Mouse (Mus musculus) forebrain, embryonic 13.5 days (tissue): ENCODE measurements around the gene Sall1. TPM values are rescaled to one million over a fixed set of nuclear protein-coding genes. Genes with fewer than 3 reads are reported as not detected.

Source experiments
- ATAC-seq: fragments of 200-750 bp; cut with Nextera tagmentation; 2 replicates; pipeline ENCODE4 v1.8.0; 2017
- H3K27ac ChIP-seq: fragments of 300-500 bp; sonication (generic); 2 replicates; pipeline ENCODE4 v1.5.1; 2015; ENCODE audit warnings: inconsistent platforms, mild to moderate bottlenecking, moderate library complexity
- H3K27me3 ChIP-seq: fragments of 300-500 bp; sonication (generic); 2 replicates; pipeline ENCODE4 v1.6.1; 2015; ENCODE audit warnings: mild to moderate bottlenecking, inconsistent platforms
- H3K36me3 ChIP-seq: fragments of 300-500 bp; sonication (generic); 2 replicates; pipeline ENCODE4 v1.6.1; 2015; ENCODE audit warnings: mild to moderate bottlenecking, inconsistent platforms; ENCODE audit not compliant: poor library complexity, severe bottlenecking
- H3K4me1 ChIP-seq: fragments of 300-500 bp; sonication (generic); 2 replicates; pipeline ENCODE4 v1.6.1; 2015; ENCODE audit warnings: inconsistent platforms
- H3K4me2 ChIP-seq: fragments of 300-500 bp; sonication (generic); 2 replicates; pipeline ENCODE4 v1.6.1; 2015; ENCODE audit warnings: inconsistent platforms, mild to moderate bottlenecking, moderate library complexity
- H3K4me3 ChIP-seq: fragments of 300-500 bp; sonication (generic); 2 replicates; pipeline ENCODE4 v1.5.1; 2015; ENCODE audit warnings: mild to moderate bottlenecking, inconsistent platforms
- H3K9ac ChIP-seq: fragments of 300-500 bp; sonication (generic); 2 replicates; pipeline ENCODE4 v1.6.1; 2015; ENCODE audit warnings: mild to moderate bottlenecking, inconsistent platforms
- H3K9me3 ChIP-seq: fragments of 300-500 bp; sonication (generic); replicated peaks from 2 replicates; pipeline ENCODE4 v1.6.1; 2016; ENCODE audit warnings: inconsistent platforms
- WGBS: fragments of 180-500 bp; shearing (Covaris S2); methylation state at CpG from one replicate; pipeline ENCODE4 v1.1.7; 2015; 5-methylcytosine and 5-hydroxymethylcytosine counted together
- polyA plus RNA-seq: library from polyadenylated mRNA; unstranded; fragments of >200 nt; fragmentation: Nextera tagmentation; extraction: Ambion mirVana; gene quantifications from 2 replicates; pipeline ENCODE4 v1.2.1, GENCODE M21; 2015

Sall1 gene
- polyA plus RNA-seq, 1 experiment from 2014 or later, result 26.2 TPM

DNA sequence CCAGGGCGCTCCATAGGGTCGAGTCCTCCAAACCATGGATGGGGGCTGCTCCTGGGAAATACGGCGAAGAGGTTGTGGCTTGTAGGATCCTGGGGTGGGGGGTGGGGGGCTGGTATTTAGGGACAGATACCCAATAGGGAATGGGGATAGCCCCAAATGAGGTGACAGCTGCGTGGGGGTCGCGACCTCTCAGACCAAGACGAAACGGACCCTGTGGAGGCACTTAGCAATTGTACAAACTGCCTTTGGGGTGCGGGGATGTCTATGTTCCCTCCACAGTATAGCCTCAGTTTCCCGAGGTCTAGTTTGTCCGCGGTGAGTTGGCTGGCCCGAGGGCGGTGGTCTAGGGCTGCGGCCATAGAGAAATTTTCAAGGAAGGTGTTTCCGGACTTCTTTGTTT, 1.8 kb upstream of the Sall1 start:
- peak overlapping the region; percentile 98 for H3K9ac ChIP-seq
- H3K36me3 ChIP-seq, result 0 out of 2 replicates have a peak, but pooled peaks cover 2% of the 10 kb centered on the region
- H3K4me1 ChIP-seq, result peaks cover 57% of the 10 kb centered on the region
- H3K9me3 ChIP-seq, result no peaks in the 10 kb centered on the region
- peak overlapping the region; percentile 73 for H3K4me2 ChIP-seq
- peak overlapping the region; percentile 97 for H3K27ac ChIP-seq
- ATAC-seq, result no peak
- H3K4me3 ChIP-seq, result peak overlapping the region; percentile 71
- 2% methylated on average over 17 of the region's 17 CpGs for WGBS
- peaks cover 25% of the 10 kb centered on the region for H3K27me3 ChIP-seq

DNA sequence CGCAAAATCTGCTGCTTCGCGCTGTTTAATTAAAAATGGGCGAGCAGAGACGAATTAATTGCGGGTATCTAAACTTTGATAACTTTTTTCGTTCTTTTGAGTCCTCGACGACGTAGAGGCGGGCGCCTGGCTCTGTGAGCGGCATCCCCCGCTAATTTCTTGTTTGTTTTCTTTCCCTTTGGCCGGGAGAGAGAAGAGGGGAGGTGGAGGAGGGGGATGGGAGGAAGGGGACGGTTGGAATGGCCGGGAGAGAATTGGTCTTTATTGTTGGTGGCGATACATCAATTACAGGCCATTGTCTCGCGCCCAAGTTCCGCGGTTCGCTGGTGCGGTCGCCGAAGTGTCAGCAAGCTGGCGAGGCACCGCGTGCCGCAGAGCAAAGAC, 1.2 kb upstream of the Sall1 start:
- peak overlapping the region; percentile 73 for H3K4me2 ChIP-seq
- peaks cover 59% of the 10 kb centered on the region for H3K4me1 ChIP-seq
- H3K9ac ChIP-seq, result peak overlapping the region; percentile 98
- H3K9me3 ChIP-seq, result no peaks in the 10 kb centered on the region
- WGBS, result under 1% methylated on average over 29 of the region's 30 CpGs
- peak overlapping the region; percentile 71 for H3K4me3 ChIP-seq
- 0 out of 2 replicates have a peak, but pooled peaks cover 3% of the 10 kb centered on the region for H3K36me3 ChIP-seq
- peak overlapping the region; percentile 97 for H3K27ac ChIP-seq
- H3K27me3 ChIP-seq, result peaks cover 25% of the 10 kb centered on the region
- ATAC-seq, result no peak

DNA sequence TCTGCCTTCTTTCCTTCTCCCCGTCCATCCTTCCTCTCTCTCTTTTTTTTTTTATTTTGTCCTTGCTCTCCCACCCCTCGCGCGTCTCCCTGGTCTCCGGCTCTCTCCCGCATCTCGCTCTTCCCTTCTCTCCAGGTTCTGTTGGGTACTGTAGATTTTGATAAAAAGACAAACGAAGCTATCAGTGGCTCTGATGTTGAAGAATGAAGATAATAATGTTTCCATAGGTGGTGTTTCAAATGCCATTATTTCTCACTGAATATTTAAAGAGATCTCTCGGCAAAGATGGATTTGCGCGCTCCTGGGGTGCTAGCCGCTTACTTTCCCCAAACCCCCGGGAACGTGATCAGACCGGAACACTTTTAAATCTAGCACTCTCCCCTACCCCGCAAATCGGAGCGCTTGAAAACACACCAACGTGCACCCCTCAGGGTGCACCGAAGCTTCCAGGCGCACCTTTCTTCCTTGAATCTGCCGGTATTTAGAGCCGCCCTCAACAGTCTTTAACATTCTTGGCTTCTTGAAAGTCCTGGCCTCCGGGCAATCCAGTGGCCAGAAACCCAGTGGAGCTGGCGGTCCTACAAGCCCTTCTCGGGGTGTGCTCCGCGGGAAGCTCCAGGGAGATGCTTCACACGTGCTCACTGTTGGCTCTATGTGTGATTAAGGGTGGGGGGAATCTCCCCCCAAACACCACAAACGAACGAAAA, 702 bp upstream of the Sall1 start:
- ATAC-seq, result no peak
- Histone ChIP-seq H3K27me3 (peaks cover 25% of the 10 kb centered on the region), H3K9me3 (no peaks in the 10 kb centered on the region), H3K4me2 (peak overlapping the region; percentile 73), H3K36me3 (0 out of 2 replicates have a peak, but pooled peaks cover 3% of the 10 kb centered on the region), H3K9ac (peak overlapping the region; percentile 98), H3K4me1 (peaks cover 59% of the 10 kb centered on the region), H3K4me3 (peak overlapping the region; percentile 71), H3K27ac (peak overlapping the region; percentile 97)
- WGBS, result under 1% methylated on average over 31 of the region's 31 CpGs

DNA sequence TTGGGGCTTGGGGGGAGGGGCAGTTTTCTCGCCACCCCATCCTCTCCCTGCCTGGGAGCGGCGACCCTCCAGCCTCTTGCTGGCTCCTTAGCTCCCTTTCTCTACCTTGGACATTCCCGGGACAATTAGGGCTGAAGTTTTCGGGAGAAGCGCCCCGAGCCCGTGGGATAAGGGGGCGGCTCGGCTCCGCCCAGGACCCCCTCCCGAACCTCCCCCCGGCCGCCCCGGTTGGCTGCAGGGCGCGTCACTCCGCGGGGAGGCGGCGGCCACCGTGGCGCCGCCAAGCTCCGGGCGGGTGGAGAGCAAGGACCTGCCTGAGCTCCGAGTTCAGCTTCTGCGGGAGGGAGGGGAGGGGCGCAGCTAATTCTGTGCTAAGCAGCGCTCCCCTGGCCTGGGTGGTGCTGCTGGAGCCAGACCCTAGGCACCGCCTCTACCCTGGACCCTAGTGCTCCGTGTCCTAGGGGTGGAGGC, 556 bp downstream of the Sall1 start:
- 0 out of 2 replicates have a peak, but pooled peaks cover 3% of the 10 kb centered on the region for H3K36me3 ChIP-seq
- peaks cover 19% of the 10 kb centered on the region for H3K27me3 ChIP-seq
- peaks cover 62% of the 10 kb centered on the region for H3K4me1 ChIP-seq
- H3K27ac ChIP-seq, result peak overlapping the region; percentile 97
- peak; percentile 80 for ATAC-seq
- H3K9me3 ChIP-seq, result no peaks in the 10 kb centered on the region
- peak overlapping the region; percentile 73 for H3K4me2 ChIP-seq
- 0% methylated on average over 20 of the region's 32 CpGs for WGBS
- peak overlapping the region; percentile 98 for H3K9ac ChIP-seq
- peak overlapping the region; percentile 71 for H3K4me3 ChIP-seq

DNA sequence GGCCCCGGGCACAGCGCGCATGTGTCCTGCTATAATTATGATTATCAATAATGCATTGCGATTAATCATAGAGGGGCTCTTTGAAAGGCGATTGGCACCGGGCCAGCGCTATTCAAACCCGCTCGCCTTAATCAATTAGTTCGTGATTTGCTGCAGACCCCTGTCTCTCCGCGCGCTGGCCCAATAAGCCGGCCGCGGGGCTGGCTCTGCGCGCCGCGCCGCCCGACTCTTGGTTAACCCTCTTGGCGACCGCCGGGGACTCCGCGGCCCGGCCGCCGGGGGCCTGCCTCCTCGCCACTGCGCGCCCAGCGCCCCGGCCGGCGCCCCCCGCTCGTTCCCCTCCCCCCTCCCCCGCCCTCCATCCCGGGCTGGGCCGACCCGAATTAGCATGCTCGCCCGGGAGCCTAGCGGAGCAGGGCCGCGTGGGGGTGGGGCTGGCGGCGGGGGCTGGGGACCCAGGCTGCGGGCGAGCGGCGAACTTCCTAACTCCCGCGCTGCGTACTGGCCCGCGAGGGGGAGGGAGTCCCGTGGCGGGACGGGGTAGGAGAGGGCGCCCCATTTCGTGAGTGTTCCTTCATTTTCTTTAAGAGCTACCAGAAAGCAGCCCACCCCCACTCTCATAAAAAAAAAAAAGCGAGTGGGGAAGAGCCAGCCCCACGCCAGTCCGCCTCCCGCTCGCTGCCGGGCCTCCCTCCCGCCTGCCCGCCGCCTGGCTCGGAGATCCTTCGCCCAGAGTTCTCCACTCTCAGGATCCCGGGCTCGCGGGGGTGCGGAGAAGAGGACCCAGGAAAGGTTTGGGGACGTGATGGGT, 1.2 kb downstream of the Sall1 start:
- Histone ChIP-seq H3K27me3 (peaks cover 15% of the 10 kb centered on the region), H3K36me3 (0 out of 2 replicates have a peak, but pooled peaks cover 3% of the 10 kb centered on the region), H3K27ac (peak overlapping the region; percentile 97), H3K9me3 (no peaks in the 10 kb centered on the region), H3K4me2 (peak overlapping the region; percentile 73), H3K4me1 (peaks cover 62% of the 10 kb centered on the region), H3K4me3 (peak overlapping the region; percentile 71), H3K9ac (peak overlapping the region; percentile 98)
- peak; percentile 84 for ATAC-seq
- under 1% methylated on average over 63 of the region's 80 CpGs for WGBS

DNA sequence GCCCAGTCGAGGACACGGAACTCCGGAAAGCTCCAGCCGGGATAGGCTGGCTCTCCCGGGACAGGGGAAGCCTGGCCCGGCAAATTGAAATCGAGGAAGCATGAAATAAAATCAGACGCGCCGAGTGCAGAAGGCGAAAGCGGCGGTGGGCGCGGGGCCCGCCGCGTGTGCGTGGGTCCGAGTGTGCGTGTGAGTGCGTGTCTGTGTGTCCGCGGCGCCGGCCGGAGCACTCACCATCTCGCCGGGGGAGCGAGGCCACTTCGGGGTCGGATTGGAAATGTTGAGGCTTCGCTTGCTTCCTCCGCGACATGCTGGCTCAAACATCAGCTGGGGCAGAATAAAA, 1.9 kb downstream of the Sall1 start:
- H3K4me1 ChIP-seq, result peaks cover 63% of the 10 kb centered on the region
- H3K4me3 ChIP-seq, result peak overlapping the region; percentile 71
- H3K4me2 ChIP-seq, result peak overlapping the region; percentile 73
- 0 out of 2 replicates have a peak, but pooled peaks cover 3% of the 10 kb centered on the region for H3K36me3 ChIP-seq
- peak overlapping the region; percentile 98 for H3K9ac ChIP-seq
- under 1% methylated on average over 35 of the region's 35 CpGs for WGBS
- no peak for ATAC-seq
- peaks cover 14% of the 10 kb centered on the region for H3K27me3 ChIP-seq
- no peaks in the 10 kb centered on the region for H3K9me3 ChIP-seq
- H3K27ac ChIP-seq, result peak overlapping the region; percentile 97

DNA sequence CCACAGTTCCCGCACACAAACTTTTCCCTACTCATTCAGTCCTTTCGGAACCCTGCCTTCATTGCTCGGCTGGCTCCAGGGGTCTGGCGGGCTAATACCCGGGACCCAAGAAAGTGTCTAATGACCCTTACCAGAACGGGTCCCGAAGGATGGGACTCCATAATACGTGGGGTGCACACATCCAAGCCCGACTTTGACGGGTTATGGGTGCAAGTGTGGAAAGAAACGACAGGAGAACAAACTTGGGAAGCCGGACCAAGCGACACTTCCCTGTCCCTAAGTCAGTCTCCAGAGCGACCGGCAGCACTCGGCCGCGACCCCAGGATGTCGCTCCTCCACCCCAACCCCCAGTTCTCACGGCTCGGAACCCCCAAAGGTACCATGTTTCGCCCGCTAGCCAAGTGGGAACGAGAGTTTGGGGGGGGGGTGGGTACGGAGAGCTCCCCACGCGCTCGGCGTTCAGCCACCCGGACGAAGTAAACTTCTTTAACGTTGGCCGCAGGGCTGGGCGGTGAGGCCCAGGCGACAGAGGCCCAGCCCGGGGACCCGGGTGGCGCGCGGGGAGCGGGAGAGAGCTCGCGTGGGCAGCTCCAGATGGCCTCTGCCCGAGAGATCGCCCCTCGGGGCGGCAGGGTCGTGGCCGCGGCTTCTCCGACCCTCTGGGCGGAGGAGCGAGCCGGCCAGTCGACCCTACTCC, 2.4 kb downstream of the Sall1 start:
- Histone ChIP-seq H3K36me3 (0 out of 2 replicates have a peak, but pooled peaks cover 3% of the 10 kb centered on the region), H3K4me2 (peak overlapping the region; percentile 73), H3K4me3 (peak overlapping the region; percentile 71), H3K27me3 (peaks cover 10% of the 10 kb centered on the region), H3K9ac (peak overlapping the region; percentile 98), H3K9me3 (no peaks in the 10 kb centered on the region), H3K4me1 (peaks cover 63% of the 10 kb centered on the region), H3K27ac (peak overlapping the region; percentile 97)
- no peak for ATAC-seq
- under 1% methylated on average over 55 of the region's 55 CpGs for WGBS

DNA sequence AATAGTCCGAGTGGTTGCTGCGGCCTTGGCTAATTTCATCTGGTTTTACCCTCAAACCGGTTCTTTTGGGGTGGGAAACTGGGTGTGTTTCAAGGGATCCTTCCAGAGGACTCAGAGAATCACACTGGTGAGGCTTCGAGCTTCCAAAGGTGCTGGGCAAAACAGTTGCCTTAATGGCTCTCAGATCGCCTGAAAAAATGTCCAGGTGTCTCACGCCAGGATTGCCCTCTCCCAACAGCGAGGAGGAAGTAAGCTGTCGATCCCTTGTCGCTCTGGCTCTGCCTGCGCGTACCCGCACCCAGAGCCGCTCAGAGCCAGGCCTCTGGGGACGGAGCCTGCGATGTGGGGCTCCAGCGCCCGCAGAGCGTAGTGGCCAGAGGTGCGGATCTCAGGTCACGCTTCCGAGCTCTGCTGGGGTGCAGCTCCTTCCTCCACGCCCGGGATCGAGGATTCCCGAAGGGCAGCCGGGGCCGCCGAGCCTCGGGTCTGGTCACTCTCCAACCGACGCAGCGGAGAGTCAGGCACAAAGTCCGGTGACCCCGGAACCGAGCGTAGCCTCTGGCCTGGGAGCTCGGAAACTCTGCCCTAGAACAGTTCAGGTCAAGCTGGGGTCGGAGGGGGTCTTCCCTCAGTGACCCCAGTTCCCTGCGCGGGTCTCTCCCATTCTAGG, 3.1 kb downstream of the Sall1 start:
- Histone ChIP-seq H3K27me3 (peaks cover 7% of the 10 kb centered on the region), H3K9me3 (no peaks in the 10 kb centered on the region), H3K4me2 (peak overlapping the region; percentile 73), H3K4me3 (peak overlapping the region; percentile 71), H3K36me3 (0 out of 2 replicates have a peak, but pooled peaks cover 3% of the 10 kb centered on the region), H3K9ac (peak overlapping the region; percentile 98), H3K27ac (peak overlapping the region; percentile 97), H3K4me1 (peaks cover 65% of the 10 kb centered on the region)
- WGBS, result under 1% methylated on average over 40 of the region's 40 CpGs
- ATAC-seq, result no peak

DNA sequence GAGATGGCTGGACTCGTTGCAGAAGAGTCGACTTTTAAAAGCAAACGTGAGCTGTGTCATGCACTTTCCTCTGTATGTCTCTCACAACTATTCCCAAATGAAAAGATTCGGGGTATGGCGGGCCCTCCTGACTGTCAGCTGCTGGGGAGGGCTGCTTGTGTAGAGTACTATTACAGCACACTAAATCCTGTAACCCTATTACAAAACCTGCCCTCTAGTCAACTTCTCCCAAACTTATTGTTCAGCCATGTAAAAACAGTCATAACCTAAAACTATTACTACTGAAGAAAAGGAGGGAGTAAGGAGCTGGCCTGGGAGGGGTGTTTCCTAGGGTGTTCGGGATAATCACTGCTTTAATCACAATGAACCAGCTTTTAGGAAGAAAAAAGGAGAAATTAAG, 4.1 kb downstream of the Sall1 start:
- Histone ChIP-seq H3K4me2 (peak overlapping the region; percentile 73), H3K36me3 (0 out of 2 replicates have a peak, but pooled peaks cover 3% of the 10 kb centered on the region), H3K9me3 (no peaks in the 10 kb centered on the region), H3K4me1 (peaks cover 64% of the 10 kb centered on the region), H3K9ac (peak overlapping the region; percentile 98), H3K27me3 (peaks cover 3% of the 10 kb centered on the region; the same call in 1 of the 2 replicates), H3K4me3 (peak overlapping the region; percentile 71), H3K27ac (peak overlapping the region; percentile 68)
- no peak for ATAC-seq
- WGBS, result 7% methylated on average over 6 of the region's 6 CpGs

DNA sequence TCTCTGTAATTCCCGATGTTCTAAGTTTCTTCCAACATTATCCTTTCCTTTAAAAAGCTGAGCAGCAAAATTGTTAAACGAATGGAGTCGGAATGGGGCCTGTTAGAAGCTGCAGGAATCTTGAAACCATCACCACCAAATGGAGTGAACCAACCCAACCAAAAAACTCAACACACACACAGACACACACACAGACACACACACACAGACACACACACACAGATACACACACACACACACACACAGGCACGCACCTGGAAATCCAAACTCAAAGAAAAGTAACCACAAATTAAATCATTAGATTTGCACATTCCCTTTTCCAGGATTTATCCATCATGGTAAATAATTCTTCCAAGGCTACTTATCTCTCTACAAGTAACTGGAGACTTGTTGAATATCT, 5.0 kb downstream of the Sall1 start:
- Histone ChIP-seq H3K36me3 (0 out of 2 replicates have a peak, but pooled peaks cover 3% of the 10 kb centered on the region), H3K27me3 (peaks cover 3% of the 10 kb centered on the region; the same call in 1 of the 2 replicates), H3K4me3 (peak overlapping the region; percentile 71), H3K9me3 (no peaks in the 10 kb centered on the region), H3K27ac (no peak overlapping the region; the same call in 1 of the 2 replicates), H3K9ac (peak overlapping the region; percentile 98), H3K4me2 (peak overlapping the region; percentile 73), H3K4me1 (peaks cover 67% of the 10 kb centered on the region)
- no peak for ATAC-seq
- 25% methylated on average over 4 of the region's 4 CpGs for WGBS
